Mouse (Mus musculus) liver, postnatal 0 days (tissue): ENCODE data around the gene Rnf111. TPM values are rescaled to one million over a fixed set of nuclear protein-coding genes. Genes with fewer than 3 reads are reported as not detected.

Source experiments
- ATAC-seq: fragments of 200-750 bp; cut with Nextera tagmentation; 2 replicates; pipeline ENCODE4 v1.8.0; 2017; ENCODE audit warnings: mild to moderate bottlenecking, moderate library complexity
- DNase-seq: peaks from one replicate; pipeline ENCODE4 v3.0.0-alpha.2; 2016
- H3K27ac ChIP-seq: fragments of 300-500 bp; sonication (generic); 2 replicates; pipeline ENCODE4 v1.5.1; 2014; ENCODE audit warnings: antibody characterized with exemption, moderate library complexity, mild to moderate bottlenecking, low read depth
- H3K27me3 ChIP-seq: fragments of 300-500 bp; sonication (generic); 2 replicates; pipeline ENCODE4 v1.6.1; 2014; ENCODE audit warnings: low read length, control low read depth, mixed read lengths; ENCODE audit not compliant: insufficient read depth
- H3K36me3 ChIP-seq: fragments of 300-500 bp; sonication (generic); replicated peaks from 2 replicates; pipeline ENCODE4 v1.6.1; 2014; ENCODE audit warnings: mild to moderate bottlenecking, control low read depth, low read length, moderate library complexity, mixed read lengths; ENCODE audit not compliant: insufficient read depth
- H3K4me1 ChIP-seq: fragments of 300-500 bp; sonication (generic); 2 replicates; pipeline ENCODE4 v1.6.1; 2014; ENCODE audit warnings: antibody characterized with exemption, mild to moderate bottlenecking, control low read depth; ENCODE audit not compliant: insufficient read depth
- H3K4me2 ChIP-seq: fragments of 300-500 bp; sonication (generic); 2 replicates; pipeline ENCODE4 v1.6.1; 2014; ENCODE audit warnings: low read depth, mild to moderate bottlenecking, low read length, moderate library complexity, mixed read lengths
- H3K4me3 ChIP-seq: fragments of 300-500 bp; sonication (generic); 2 replicates; pipeline ENCODE4 v1.5.1; 2014; ENCODE audit warnings: low read depth, low read length
- H3K9ac ChIP-seq: fragments of 300-500 bp; sonication (generic); replicated peaks from 2 replicates; pipeline ENCODE4 v1.6.1; 2014; ENCODE audit warnings: mild to moderate bottlenecking, moderate library complexity
- H3K9me3 ChIP-seq: fragments of 300-500 bp; sonication (generic); 2 replicates; pipeline ENCODE4 v1.6.1; 2016; ENCODE audit warnings: mild to moderate bottlenecking, control low read depth, low read length, mixed read lengths
- CTCF ChIP-seq: sonication (generic); IDR thresholded peaks from 2 replicates; pipeline ENCODE4 v1.5.1; 2016; ENCODE audit warnings: antibody characterized with exemption, low read depth
- EP300 ChIP-seq: IDR thresholded peaks from 2 replicates; pipeline ENCODE4 v1.6.1; 2016; ENCODE audit warnings: antibody characterized with exemption, low read depth, mild to moderate bottlenecking
- WGBS: fragments of 180-500 bp; shearing (Covaris S2); extraction: QIAGEN DNeasy Blood & Tissue Kit; methylation state at CpG from one replicate; pipeline ENCODE4 v1.1.7; 2014; ENCODE audit not compliant: insufficient replicate concordance; 5-methylcytosine and 5-hydroxymethylcytosine counted together
- polyA plus RNA-seq: library from polyadenylated mRNA; unstranded; fragments of >200 nt; fragmentation: Nextera tagmentation; extraction: Ambion mirVana; gene quantifications from 2 replicates; pipeline ENCODE4 v1.2.1, GENCODE M21; 2015

The Rnf111 gene
- polyA plus RNA-seq, 1 experiment from 2014 or later: 7.2 TPM

GRCm38 (mm10) chr9:70413038-70413437, 90.5 kb downstream of the Rnf111 start:
- H3K9me3 ChIP-seq: no peaks in the 10 kb centered on the region
- TF ChIP-seq EP300 (no peak), CTCF (no peak)
- H3K4me1 ChIP-seq: no peaks in the 10 kb centered on the region
- H3K27ac ChIP-seq: no peak overlapping the region
- no peak overlapping the region for H3K4me2 ChIP-seq
- H3K4me3 ChIP-seq: no peak overlapping the region
- H3K27me3 ChIP-seq: no peaks in the 10 kb centered on the region
- 92% methylated on average over 7 of the region's 7 CpGs for WGBS
- H3K9ac ChIP-seq: no peak overlapping the region
- ATAC-seq (no peak), DNase-seq (no peak)
- H3K36me3 ChIP-seq: peaks cover 79% of the 10 kb centered on the region

GRCm38 (mm10) chr9:70410668-70411067, 92.9 kb downstream of the Rnf111 start:
- Histone ChIP-seq H3K9me3 (no peaks in the 10 kb centered on the region), H3K27me3 (no peaks in the 10 kb centered on the region), H3K27ac (no peak overlapping the region), H3K9ac (no peak overlapping the region), H3K4me1 (no peaks in the 10 kb centered on the region), H3K4me2 (no peak overlapping the region), H3K36me3 (peaks cover 82% of the 10 kb centered on the region), H3K4me3 (no peak overlapping the region)
- DNase-seq: no peak
- TF ChIP-seq CTCF: no peak
- no peak for TF ChIP-seq EP300
- no peak for ATAC-seq
- WGBS: 85% methylated on average over 11 of the region's 11 CpGs

DNA sequence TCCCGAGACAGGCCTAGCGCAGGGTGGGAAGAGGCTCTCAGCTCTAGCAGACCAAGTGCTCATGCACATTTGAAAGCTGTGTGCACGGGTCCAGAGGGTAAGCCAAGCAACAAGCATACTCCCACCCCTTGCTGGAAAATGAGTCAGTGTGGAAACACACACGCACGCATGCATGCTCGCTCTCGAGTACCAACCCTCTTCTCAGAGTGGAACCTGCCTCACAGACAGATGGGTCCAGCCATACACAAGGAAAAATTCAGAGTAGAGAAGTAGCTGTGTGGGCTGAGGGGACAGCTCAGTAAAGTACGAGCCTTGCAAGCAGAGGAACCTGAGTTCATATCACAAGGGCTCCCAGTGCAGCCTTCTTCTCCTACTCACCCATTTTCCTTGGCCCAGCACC, 93.8 kb downstream of the Rnf111 start:
- Histone ChIP-seq H3K4me1 (no peaks in the 10 kb centered on the region), H3K9me3 (no peaks in the 10 kb centered on the region), H3K4me2 (no peak overlapping the region), H3K9ac (no peak overlapping the region), H3K4me3 (no peak overlapping the region), H3K27me3 (no peaks in the 10 kb centered on the region), H3K27ac (no peak overlapping the region), H3K36me3 (peaks cover 77% of the 10 kb centered on the region)
- 96% methylated on average over 8 of the region's 8 CpGs for WGBS
- DNase-seq (no peak), ATAC-seq (no peak)
- TF ChIP-seq EP300 (no peak), CTCF (no peak)

DNA sequence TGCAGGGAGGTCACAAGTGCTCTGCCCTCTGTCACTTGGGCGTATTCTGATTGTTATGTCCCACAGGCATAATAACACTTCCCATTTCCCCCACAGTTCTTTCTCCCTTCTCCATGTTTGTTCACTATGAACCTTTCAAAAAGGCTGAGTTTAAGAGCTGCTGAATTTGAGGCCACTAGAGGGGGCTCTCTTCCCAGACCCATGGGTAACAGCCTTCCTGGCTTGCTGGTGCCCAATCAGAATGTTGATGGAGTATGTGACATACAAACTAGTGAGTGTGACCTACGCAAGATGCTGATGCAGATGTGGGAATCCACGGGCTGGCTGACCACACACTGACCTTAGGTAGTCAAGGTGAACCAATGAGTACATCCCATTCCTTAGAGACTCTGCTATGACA, 94.7 kb downstream of the Rnf111 start:
- Histone ChIP-seq H3K9ac (no peak overlapping the region), H3K4me2 (no peak overlapping the region), H3K4me3 (no peak overlapping the region), H3K27ac (no peak overlapping the region), H3K4me1 (no peaks in the 10 kb centered on the region), H3K36me3 (peaks cover 69% of the 10 kb centered on the region), H3K27me3 (no peaks in the 10 kb centered on the region), H3K9me3 (no peaks in the 10 kb centered on the region)
- TF ChIP-seq EP300 (no peak), CTCF (peak; percentile 66)
- DNase-seq: no peak
- WGBS: 93% methylated on average over 3 of the region's 3 CpGs
- ATAC-seq: no peak

DNA sequence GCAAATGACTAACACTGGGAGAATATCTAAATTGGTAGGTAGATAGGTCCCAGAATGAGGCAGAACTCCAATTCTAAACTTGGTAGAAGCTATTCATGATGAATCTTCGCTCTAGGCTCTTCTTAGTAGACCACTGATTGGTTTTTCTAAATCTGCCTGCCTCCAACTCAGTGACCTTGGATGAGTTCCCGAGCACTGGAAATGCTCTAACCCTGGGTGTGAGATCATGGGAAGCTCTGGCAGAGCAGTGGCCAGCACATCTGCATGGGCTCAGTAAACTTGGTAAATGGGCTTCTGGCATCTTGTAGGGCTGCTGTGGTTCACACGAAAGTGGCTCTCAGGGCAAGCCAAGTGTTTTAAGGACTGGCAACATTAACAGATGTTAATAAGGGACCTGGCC, 96.9 kb downstream of the Rnf111 start:
- Histone ChIP-seq H3K9me3 (no peaks in the 10 kb centered on the region), H3K9ac (no peak overlapping the region), H3K27ac (no peak overlapping the region), H3K4me3 (no peak overlapping the region), H3K4me2 (no peak overlapping the region), H3K27me3 (no peaks in the 10 kb centered on the region), H3K4me1 (no peaks in the 10 kb centered on the region), H3K36me3 (peaks cover 47% of the 10 kb centered on the region)
- WGBS: 86% methylated on average over 3 of the region's 3 CpGs
- DNase-seq (no peak), ATAC-seq (no peak)
- TF ChIP-seq EP300: no peak
- TF ChIP-seq CTCF: no peak

DNA sequence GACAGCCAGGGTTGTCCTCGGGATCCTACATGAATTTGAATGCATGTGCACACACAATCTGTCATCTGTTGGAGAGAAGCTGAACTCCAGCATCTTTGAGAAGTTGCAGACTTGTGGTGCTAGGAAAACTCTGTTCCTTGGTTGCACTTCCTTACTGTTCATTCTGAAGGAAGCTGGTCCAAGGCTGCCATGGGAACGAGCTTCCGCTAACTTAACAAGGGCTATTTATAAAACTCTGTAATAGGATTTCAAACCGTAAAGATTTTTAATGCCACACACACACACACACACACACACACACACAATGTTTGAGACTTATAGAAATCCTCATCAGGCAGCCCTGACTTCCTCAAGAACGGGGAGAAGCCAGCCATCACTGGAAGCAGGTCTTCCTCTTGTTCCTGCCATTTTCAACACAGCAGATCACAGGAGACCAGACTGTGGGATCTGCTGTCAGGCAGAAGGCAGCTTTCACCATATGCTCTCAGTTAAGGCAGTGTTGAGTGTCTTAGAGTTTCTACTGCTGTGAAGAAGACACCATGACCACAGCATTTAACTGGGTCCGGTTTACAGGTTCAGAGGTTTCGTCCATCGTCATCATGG, 101.5 kb downstream of the Rnf111 start:
- no peak overlapping the region for H3K27ac ChIP-seq
- no peak for ATAC-seq

More for the DNA sequence above, 101.5 kb downstream of the Rnf111 start:
- Histone ChIP-seq H3K9me3 (no peaks in the 10 kb centered on the region), H3K27me3 (no peaks in the 10 kb centered on the region), H3K4me3 (no peak overlapping the region), H3K9ac (no peak overlapping the region), H3K4me1 (no peaks in the 10 kb centered on the region), H3K36me3 (peaks cover 6% of the 10 kb centered on the region; the same call in 1 of the 2 replicates), H3K4me2 (no peak overlapping the region)
- 84% methylated on average over 8 of the region's 8 CpGs for WGBS
- DNase-seq: no peak
- TF ChIP-seq CTCF (no peak), EP300 (no peak)
